Mouse (Mus musculus) layer of hippocampus, adult 11-12 months (tissue): ENCODE measurements at regions not wholly inside any gene's neighbourhood (a gene's known extent, or its start where the extent isn't known, plus 50 kb on each side); places are given as distances from the start of the nearest gene placed in this dataset.

Experiments
- DNase-seq: peaks from one replicate; pipeline ENCODE4 v3.0.0; 2022; ENCODE audit warnings: low spot score

DNA sequence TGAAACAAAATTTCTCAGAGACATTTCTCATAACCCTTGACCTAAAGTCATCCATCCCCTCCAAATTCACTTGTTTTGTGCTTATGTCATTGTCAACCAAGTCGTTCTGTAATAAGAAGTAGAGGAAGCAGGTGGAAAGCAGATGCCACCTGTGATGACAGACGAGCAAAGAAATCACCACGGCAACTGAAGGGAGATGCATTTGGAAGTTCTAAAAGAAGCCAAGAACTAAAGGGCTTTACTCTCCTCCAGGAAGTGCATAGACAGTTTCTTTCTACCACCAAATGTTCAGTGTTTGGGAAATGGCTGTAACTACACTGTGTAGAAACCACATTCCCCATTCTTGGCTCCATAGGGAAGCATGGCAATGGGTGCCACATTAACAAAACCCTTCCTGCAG, 317.4 kb downstream of the Gm10184 start:
- DNase-seq, result peak; percentile 32

DNA sequence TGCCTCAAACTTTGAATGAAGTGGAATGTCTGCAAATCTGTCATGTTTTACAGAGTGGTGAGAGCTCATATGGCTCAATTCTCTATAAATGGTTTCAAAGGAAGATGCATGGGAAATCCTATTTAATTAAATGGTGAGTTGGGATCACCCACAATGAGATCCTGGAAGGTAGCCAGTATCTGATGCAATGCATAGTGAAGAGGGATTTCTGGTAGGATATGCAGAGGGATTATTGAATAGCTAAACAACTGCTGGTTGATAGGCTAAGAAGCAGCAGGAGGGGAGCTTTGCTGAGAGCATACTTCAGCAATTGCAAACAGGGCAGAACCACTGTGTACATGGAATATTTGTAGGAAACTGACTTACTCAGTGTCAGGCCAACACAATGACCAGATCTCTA, 350.7 kb downstream of the Gm10184 start:
- DNase-seq, result no peak

GRCm38 (mm10) chr17:89554754-89555153, 354.3 kb upstream of the Fshr start:
- DNase-seq, result no peak

GRCm38 (mm10) chr17:89553597-89553996, 353.1 kb upstream of the Fshr start:
- DNase-seq, result no peak

DNA sequence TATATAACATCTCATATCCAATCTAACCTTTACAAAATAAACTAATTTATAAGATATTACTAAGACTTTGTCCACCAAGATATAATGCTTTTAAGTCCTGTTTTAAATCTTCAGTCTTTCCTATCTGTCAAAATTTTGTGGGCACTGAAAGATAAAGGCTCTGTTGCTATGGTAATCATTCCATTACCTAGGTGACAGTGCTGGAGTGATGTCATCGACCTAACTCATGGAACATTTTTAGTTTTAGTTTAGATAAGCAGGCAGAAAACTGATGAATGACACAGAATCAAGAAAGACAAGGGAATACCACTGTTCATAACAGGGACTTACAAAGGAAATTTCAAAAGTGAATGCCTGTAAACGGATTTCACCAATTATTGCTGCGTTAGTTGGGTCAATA, 350.3 kb upstream of the Fshr start:
- no peak for DNase-seq

DNA sequence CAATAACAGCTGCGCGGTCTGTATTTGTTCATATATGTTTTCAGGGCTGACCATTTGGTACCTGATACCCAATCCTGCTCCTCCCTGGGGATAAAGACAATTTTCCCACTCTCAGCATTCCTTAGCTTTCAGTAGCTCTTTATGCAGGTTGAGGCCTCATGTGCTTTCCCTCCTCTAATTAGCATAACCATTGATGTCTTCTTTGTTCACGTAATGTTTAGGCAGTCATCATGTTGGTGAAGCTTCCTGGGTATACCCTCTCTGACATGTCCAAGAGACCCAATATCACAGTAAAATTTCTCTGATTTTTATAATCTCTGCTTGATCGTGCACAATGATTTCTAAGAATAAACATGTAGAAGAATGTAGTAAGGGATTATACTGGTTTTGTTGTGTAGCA, 321.4 kb upstream of the Fshr start:
- DNase-seq, result no peak

DNA sequence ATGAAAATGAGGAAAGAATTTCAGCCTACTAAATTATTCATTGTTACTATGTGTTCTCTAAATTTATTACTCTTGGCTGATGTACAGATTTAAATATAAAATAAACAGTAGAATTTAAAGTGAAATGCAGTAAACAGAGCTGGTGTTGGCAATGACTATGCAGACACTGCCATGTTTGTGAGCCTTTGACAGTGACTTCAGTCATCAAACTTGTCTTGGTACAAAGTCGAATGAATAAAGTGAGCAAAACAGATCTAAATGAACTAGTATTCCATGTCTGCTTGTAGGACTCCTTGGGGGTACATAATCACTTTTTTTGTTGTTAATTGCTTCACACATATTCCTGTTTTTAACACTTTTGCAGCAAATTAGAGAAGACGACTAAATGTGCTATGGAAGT, 318.9 kb upstream of the Fshr start:
- DNase-seq, result no peak

DNA sequence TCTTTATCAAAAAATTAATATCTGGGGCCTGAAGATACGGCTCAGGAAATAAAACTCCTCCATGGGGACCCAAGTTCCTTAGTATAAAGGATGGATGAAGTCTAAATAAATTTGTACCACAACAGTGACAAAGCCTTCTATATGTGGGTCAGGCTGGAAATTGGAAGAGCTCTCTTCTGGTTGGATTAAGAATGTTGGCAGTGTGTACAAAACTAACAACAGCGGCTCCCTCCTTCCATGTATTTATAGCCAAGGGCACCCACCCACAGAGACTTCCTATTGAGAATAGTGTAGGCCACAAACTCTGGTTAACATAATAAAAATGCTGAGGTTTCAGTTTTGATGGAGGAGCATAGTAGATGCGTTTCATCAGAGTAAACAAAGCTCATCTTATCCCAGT, 304.8 kb upstream of the Fshr start:
- no peak for DNase-seq

GRCm38 (mm10) chr17:89493547-89493946, 293.1 kb upstream of the Fshr start:
- DNase-seq, result no peak

- DNase-seq, result no peak
Observed at GRCm38 (mm10) chr17:89466486-89466885, 266.0 kb upstream of the Fshr start.

DNA sequence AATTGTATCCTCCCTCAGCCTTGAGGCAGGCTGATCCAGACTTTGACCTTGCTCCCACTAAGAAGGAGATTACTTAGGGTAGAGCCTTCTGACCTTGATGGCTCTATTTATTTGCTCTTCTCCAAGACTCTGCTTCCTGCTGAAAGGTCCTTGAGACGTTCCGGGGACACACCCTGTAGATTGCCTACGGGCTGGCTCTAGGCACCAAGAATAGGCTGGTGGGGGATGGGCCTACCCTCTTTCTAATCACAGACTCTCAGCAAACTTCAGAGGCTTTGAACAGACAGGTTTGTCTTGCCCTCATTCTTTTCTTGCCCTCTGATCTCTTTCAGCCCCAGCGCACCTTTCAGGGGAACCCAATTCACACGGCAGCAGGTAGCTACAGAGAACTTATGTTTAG, 265.4 kb upstream of the Fshr start:
- no peak for DNase-seq

GRCm38 (mm10) chr17:89460438-89460837, 260.0 kb upstream of the Fshr start:
- DNase-seq, result no peak

DNA sequence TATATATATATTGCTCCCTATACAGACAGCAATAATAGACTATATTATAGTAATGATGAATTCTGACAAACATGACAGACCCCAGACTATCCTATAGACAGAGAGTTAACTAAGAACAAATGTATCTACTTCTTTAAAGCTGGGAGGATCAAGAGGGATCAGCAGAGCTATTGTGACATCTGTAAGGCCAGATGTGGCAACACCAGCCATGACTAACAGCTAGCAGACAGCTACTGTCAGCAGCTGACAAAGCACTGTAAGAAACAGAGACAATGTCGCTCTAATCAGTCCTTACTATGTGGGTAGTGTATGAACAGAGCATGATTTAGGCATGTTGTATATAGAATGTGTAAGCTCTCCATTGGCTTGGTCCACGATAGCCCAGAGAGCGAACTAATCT, 253.8 kb upstream of the Fshr start:
- DNase-seq, result no peak

DNA sequence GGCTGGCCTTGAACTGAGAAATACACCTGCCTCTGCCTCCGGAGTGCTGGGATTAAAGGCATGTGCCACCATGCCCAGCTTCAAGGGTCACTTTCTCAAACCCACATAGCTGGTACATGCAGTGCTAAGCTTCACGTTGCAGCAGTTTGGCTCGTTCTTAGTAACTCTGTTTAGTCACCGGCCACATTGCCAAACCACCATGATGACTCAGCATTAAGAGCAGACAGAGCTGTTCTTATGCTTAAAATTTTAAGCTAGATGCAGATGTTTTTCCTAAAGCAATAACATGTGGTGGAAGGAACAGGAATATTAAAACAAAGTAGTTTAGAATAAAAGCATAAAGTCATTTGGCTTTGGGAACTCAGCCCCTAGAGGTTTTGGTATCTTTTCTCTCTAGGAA, 250.2 kb upstream of the Fshr start:
- peak; percentile 4 for DNase-seq

DNA sequence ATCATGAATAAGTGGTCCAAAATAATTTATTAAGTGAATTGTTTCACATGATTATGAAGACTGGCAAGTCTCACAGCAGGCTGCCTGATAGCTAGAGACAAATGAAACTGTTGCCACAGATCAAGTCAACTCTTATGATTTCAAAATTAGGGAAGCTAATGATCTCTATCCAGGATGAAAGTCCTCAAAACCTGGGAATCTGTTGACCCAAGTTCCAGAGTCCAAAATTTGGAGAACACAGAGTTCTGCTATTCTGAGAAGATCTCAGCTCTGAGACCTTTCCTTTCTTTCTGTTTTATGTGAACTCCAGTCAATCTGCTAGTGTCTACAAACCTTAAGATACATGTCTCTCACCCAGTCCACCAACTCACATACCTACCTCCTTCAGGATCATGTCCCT, 248.9 kb upstream of the Fshr start:
- DNase-seq, result no peak

DNA sequence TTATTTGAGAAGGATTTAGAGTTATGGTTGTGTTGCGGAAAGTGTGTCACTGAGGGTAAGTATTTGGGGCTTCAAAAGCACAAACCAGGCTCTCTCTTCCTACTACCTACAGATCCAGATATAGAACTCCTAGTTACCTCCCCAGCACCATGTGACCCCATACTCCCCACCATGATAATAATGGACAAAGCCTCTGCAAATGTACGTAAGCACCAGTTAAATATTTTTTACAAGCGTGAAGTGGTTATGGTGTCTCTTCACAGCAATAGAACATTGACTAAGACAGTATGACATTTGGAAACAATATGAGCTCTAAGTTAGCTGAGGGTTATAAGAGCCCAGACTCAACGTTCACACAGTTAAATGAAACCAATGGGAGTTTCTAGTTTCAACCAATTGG, 233.8 kb upstream of the Fshr start:
- DNase-seq, result no peak

DNA sequence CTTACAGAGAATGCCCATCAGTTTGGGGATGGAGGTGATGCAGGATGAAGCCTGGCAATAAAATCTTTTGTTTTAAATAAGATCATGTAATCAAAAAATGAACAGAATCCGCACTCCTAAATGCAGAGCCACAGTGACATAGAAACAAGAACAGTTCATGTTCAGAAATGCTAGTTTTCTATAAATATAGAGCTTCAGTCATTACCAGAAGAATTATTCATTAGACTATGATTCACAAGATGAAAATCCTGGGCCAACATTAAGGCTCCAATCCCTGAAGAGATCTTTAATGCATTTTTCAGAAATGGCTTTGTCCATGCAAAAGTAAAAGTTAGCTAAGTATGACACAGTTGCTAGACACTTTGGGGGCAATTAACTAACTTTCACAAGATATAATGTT, 209.6 kb upstream of the Fshr start:
- DNase-seq, result no peak

GRCm38 (mm10) chr17:89405589-89405988, 205.1 kb upstream of the Fshr start:
- DNase-seq, result no peak

GRCm38 (mm10) chr17:89357241-89357640, 156.8 kb upstream of the Fshr start:
- DNase-seq, result no peak

DNA sequence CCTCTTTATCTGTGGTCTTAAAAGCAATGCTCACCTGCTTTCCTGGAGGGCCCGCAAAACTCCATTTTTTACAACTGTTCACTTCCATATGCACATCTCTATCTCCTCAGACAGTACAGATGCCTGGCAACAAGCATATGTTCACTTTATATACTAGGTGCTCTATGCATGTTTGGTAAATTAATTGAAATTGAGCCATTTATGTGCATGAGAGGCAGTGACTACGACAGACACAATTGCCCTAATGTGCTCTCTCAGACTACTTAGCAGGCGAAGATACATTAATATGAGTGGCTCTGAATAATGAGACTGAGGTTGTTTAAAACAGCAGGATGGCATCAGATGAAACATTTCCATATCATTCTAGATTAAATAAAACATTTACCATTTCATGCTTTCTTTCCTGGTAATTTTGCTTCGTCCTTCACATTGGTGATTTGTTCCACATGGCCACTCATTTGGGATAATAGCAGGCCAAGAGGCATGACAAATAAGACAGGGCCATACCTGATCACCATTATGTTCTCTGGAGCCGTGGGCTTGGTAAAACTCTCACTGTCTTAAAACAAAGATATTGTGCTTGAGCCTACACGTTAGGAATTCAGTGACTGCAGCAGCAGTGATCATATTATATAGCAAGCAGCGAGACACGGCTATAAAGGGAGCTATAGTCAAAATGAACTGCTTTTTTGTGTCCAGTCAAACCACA, 140.2 kb upstream of the Fshr start:
- no peak for DNase-seq

DNA sequence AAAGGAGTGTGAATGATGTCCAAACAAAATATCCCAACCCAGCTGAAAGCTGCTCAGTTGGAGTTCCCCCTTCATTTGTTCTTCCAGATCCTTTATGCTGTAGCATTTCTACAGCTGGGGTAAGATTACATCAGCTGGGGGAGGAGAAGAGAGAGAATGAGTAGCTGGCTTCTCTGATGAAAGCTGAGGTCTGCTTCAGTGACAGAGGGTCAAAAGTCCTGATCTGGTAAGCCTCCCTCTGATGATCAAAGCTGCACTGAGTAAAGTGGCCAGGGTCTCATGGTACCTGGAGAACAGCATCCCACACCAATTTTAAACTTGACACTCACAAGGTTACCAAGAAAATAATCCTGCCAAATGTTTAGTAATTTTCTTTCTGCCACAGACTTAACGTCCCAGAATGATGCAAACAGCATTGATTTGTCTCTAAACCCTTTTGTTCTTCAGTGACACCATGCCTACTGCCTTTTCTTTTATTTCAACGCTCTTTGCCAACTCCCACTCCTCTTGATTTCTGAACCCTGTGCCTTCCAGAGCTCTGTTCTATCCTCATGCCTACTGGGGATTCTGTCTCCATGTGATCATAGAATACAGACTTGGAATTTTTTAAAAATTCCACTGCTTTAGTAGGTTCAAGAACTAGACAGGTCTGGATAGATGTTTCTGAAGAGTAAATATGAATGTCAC, 119.3 kb upstream of the Fshr start:
- no peak for DNase-seq

- DNase-seq, result no peak
Observed at GRCm38 (mm10) chr17:89318356-89318755, 117.9 kb upstream of the Fshr start.

DNA sequence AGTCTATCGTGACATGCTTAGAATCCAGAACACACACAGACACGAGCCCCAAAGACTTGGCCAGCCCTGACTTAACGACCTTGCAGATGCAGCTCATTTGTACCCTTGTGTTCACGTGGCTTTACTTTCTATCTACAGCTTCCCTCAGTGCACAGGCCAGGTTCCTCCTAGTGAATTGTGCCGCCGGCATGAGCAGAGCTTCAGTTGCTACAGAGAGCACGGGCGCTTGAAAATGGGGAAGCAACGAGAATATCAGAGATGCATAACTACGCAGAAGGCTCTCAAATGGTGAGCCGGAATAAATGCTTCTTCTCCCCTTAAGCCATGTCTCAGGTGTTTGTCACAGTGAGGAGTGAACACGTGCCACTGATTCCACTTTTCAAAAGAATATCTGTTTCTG, 110.7 kb upstream of the Fshr start:
- DNase-seq, result no peak

- DNase-seq, result no peak
Observed at GRCm38 (mm10) chr17:89301325-89301724, 100.8 kb upstream of the Fshr start.
